Mouse (Mus musculus) lung, embryonic 16.5 days (tissue): Measurements from ENCODE around the gene Cntn5. TPM values are rescaled to one million over a fixed set of nuclear protein-coding genes. Genes with fewer than 3 reads are reported as not detected.

Experiments
- ATAC-seq: fragments of 200-750 bp; cut with Nextera tagmentation; 2 replicates; pipeline ENCODE4 v1.8.0; 2017; ENCODE audit warnings: low read depth, mild to moderate bottlenecking, moderate library complexity
- H3K27ac ChIP-seq: fragments of 300-500 bp; sonication (generic); 2 replicates; pipeline ENCODE4 v1.5.1; 2014; ENCODE audit warnings: mild to moderate bottlenecking, control low read depth, low read length
- H3K27me3 ChIP-seq: fragments of 300-500 bp; sonication (generic); 2 replicates; pipeline ENCODE4 v1.6.1; 2014; ENCODE audit warnings: low read depth, low read length, mixed read lengths; ENCODE audit not compliant: control insufficient read depth, insufficient read depth
- H3K36me3 ChIP-seq: fragments of 300-500 bp; sonication (generic); 2 replicates; pipeline ENCODE4 v1.6.1; 2014; ENCODE audit warnings: low read length; ENCODE audit not compliant: control insufficient read depth, insufficient read depth
- H3K4me1 ChIP-seq: fragments of 300-500 bp; sonication (generic); replicated peaks from 2 replicates; pipeline ENCODE4 v1.6.1; 2014; ENCODE audit warnings: low read length, mixed read lengths; ENCODE audit not compliant: control insufficient read depth, insufficient read depth
- H3K4me2 ChIP-seq: fragments of 300-500 bp; sonication (generic); 2 replicates; pipeline ENCODE4 v1.6.1; 2014; ENCODE audit warnings: low read depth, low read length, control low read depth
- H3K4me3 ChIP-seq: fragments of 300-500 bp; sonication (generic); 2 replicates; pipeline ENCODE4 v1.5.1; 2014; ENCODE audit warnings: mild to moderate bottlenecking, low read length, control low read depth
- H3K9ac ChIP-seq: fragments of 300-500 bp; sonication (generic); 2 replicates; pipeline ENCODE4 v1.6.1; 2014; ENCODE audit warnings: low read length, control low read depth
- H3K9me3 ChIP-seq: fragments of 300-500 bp; sonication (generic); 2 replicates; pipeline ENCODE4 v1.6.1; 2016; ENCODE audit warnings: low read length; ENCODE audit not compliant: control insufficient read depth
- WGBS: fragments of 180-500 bp; shearing (Covaris S2); extraction: QIAGEN DNeasy Blood & Tissue Kit; methylation state at CpG from one replicate; pipeline ENCODE4 v1.1.7; 2014; 5-methylcytosine and 5-hydroxymethylcytosine counted together
- polyA plus RNA-seq: library from polyadenylated mRNA; unstranded; fragments of >200 nt; fragmentation: Nextera tagmentation; extraction: Ambion mirVana; gene quantifications from 2 replicates; pipeline ENCODE4 v1.2.1, GENCODE M21; 2015

The Cntn5 gene
- polyA plus RNA-seq, 1 experiment from 2014 or later: 0.69 TPM

DNA sequence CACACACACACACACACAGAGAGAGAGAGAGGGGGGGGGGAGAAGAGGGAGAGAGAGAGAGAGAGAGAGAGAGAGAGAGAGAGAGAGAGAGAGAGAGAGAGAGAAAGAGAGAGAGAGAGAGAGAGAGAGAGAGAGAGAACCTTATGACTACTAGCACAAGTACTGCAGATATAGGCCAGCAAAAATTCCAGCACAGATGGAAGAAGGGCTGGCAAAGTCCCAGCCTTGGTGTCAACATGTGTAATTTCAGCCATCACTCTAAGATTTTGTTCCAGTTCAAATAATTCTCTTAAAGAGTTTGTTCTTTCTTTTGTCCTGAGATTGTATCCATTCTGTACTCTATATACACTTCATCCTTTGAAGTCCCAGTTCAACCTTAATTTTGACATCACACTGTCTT lies 238.8 kb downstream of the Cntn5 start:
- H3K4me2 ChIP-seq: no peak overlapping the region
- no peaks in the 10 kb centered on the region for H3K36me3 ChIP-seq
- no peak overlapping the region for H3K4me3 ChIP-seq
- no peaks in the 10 kb centered on the region for H3K27me3 ChIP-seq
- H3K9ac ChIP-seq: no peak overlapping the region
- no peak for ATAC-seq
- H3K4me1 ChIP-seq: no peaks in the 10 kb centered on the region
- no peak overlapping the region for H3K27ac ChIP-seq
- H3K9me3 ChIP-seq: no peaks in the 10 kb centered on the region

DNA sequence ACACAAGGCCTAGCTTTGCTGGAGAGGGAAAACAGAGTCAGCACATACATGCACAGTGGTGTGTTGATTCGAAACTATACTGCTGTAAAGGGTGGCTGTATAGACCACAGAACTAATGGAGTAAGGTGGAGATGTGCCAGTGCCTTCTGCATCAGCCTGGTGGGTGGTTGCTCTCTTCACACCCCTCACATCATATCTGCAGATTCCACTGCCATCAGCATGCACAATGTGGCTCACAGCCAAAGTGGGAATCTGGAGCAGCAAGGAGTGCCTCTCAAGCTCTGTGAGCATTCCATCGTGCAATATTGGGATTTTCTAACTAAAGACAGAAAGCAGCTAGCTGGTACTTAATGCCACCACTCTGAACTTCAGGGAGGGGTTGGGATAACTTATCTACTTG lies 241.5 kb downstream of the Cntn5 start:
- Histone ChIP-seq H3K4me2 (no peak overlapping the region), H3K9me3 (no peaks in the 10 kb centered on the region), H3K27ac (no peak overlapping the region), H3K9ac (no peak overlapping the region), H3K27me3 (no peaks in the 10 kb centered on the region), H3K4me3 (no peak overlapping the region), H3K36me3 (no peaks in the 10 kb centered on the region), H3K4me1 (no peaks in the 10 kb centered on the region)
- WGBS: 42% methylated on average over 2 of the region's 2 CpGs
- no peak for ATAC-seq

DNA sequence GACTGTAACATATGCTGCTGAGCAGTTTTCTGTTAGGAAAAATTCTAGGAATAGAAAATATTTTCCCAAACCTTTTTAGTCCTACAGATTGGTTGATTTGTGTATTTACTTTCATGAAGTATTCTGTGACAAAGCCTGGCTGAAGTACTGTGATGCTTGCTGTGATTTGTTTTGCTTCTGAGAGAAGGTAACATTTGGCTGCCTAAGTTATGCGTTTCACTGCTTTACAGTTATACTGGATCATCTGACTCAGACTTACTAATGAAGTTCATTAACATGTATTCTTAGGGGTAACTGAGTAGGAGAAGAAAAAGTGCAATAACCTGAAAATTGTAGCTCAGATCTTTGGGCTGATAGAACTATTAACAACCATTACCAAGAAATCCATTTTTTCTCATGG lies 245.1 kb downstream of the Cntn5 start:
- H3K27ac ChIP-seq: no peak overlapping the region
- no peaks in the 10 kb centered on the region for H3K4me1 ChIP-seq
- H3K4me3 ChIP-seq: no peak overlapping the region
- no peak overlapping the region for H3K4me2 ChIP-seq
- H3K9ac ChIP-seq: no peak overlapping the region
- H3K36me3 ChIP-seq: no peaks in the 10 kb centered on the region
- ATAC-seq: no peak
- no peaks in the 10 kb centered on the region for H3K9me3 ChIP-seq
- no peaks in the 10 kb centered on the region for H3K27me3 ChIP-seq
- whole genome bisulfite sequencing: 72% methylated on average over 1 of the region's 1 CpGs

DNA sequence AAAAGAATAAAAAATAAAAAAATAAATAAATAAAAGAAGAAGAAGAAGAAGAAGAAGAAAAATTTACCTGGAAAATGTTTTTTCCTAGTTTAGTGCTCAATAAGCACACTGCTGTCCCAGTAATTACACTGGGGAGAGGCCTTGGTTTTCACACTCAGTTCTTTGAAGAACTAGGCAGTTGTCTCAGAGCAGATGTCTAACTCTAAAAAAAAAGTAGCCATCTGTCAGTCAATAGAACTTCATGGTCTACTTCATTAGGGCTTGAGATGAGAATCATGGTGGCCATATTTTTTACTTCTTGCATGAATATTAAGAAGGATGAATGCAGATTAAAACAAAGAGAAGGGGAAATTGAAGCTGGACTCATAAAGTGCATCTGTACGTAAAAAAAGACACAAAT lies 246.5 kb downstream of the Cntn5 start:
- no peaks in the 10 kb centered on the region for H3K9me3 ChIP-seq
- H3K4me3 ChIP-seq: no peak overlapping the region
- no peaks in the 10 kb centered on the region for H3K4me1 ChIP-seq
- H3K9ac ChIP-seq: no peak overlapping the region
- H3K27me3 ChIP-seq: no peaks in the 10 kb centered on the region
- H3K36me3 ChIP-seq: no peaks in the 10 kb centered on the region
- H3K27ac ChIP-seq: no peak overlapping the region
- ATAC-seq: no peak
- H3K4me2 ChIP-seq: no peak overlapping the region
- WGBS: 78% methylated on average over 1 of the region's 1 CpGs

DNA sequence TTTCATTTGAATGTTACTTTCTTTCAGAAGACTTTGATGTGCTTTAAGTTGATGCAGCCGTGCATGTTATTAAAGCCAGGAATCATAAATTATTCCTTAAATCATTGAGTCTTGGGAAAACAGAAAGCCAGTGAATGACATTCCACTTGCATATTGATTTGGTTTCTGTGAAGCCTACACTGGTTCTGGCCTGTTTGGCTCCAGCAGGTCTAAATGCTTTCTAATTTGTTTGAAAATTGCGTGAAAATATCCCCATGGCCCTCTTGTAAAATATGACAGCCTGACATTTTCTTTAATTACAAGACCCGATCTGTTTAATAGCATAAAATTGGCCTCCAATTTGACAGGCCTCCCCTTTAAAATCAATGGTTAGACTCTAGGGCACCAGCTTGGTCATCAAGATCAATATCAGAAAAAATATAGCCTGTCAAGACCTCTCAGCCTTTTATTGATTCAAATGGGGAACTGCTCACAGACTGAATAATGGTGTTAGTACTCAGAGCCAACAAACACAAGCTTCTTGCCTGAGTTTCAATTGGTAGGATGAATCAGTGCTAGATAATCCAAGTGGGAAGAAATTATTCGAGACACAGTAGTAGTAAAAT lies 247.3 kb downstream of the Cntn5 start:
- H3K9ac ChIP-seq: no peak overlapping the region
- H3K4me1 ChIP-seq: no peaks in the 10 kb centered on the region
- H3K9me3 ChIP-seq: no peaks in the 10 kb centered on the region
- 69% methylated on average over 4 of the region's 4 CpGs for WGBS
- no peak overlapping the region for H3K4me2 ChIP-seq
- ATAC-seq: no peak
- no peaks in the 10 kb centered on the region for H3K27me3 ChIP-seq
- no peaks in the 10 kb centered on the region for H3K36me3 ChIP-seq
- no peak overlapping the region for H3K4me3 ChIP-seq
- no peak overlapping the region for H3K27ac ChIP-seq

DNA sequence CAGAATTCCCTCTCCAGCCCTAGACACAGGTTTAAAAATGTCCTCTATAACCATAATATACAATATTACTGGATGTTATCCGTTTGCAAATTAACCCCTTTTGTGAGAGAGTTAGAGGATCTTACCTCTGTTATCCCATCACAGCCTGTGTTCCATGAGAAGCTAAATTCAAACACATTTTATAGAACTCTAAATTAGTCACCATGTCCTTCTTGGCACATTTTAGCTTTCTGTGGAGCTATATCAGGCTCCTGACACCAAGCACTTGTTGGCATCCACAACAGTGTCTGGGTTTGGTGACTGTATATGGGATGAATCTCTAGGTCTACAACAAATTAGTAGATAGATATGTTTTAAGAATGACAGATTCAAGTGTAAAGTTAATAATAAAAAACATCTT lies 253.9 kb downstream of the Cntn5 start:
- no peak overlapping the region for H3K4me2 ChIP-seq
- no peaks in the 10 kb centered on the region for H3K36me3 ChIP-seq
- WGBS: 79% methylated on average over 1 of the region's 1 CpGs

DNA sequence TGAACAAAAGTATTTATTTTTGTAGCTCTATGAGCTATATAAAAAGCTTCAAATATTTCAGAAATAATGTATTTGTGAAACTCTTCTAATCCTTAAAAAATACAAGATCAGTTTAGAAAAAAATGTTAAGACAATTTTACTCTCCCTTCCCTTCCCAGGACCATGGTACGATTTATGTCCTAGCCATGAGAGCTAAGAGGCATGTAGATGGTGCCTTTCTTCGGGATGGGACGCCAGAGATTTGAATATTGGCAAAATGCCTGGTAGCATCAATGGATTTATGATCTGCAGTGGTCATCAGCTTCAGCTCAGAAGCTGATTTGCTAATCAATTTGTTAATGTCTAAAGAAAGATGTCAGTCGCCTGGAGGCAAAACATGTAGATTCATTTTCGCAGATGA lies 258.6 kb downstream of the Cntn5 start:
- ATAC-seq: no peak
- Histone ChIP-seq H3K4me2 (no peak overlapping the region), H3K4me3 (no peak overlapping the region), H3K27me3 (no peaks in the 10 kb centered on the region), H3K4me1 (no peaks in the 10 kb centered on the region), H3K9ac (no peak overlapping the region), H3K9me3 (no peaks in the 10 kb centered on the region), H3K27ac (no peak overlapping the region), H3K36me3 (no peaks in the 10 kb centered on the region)
- 68% methylated on average over 5 of the region's 5 CpGs for WGBS

More for the DNA sequence above, 253.9 kb downstream of the Cntn5 start:
- no peaks in the 10 kb centered on the region for H3K27me3 ChIP-seq
- no peaks in the 10 kb centered on the region for H3K9me3 ChIP-seq
- no peak overlapping the region for H3K9ac ChIP-seq
- H3K4me3 ChIP-seq: no peak overlapping the region
- no peaks in the 10 kb centered on the region for H3K4me1 ChIP-seq
- no peak for ATAC-seq
- H3K27ac ChIP-seq: no peak overlapping the region

DNA sequence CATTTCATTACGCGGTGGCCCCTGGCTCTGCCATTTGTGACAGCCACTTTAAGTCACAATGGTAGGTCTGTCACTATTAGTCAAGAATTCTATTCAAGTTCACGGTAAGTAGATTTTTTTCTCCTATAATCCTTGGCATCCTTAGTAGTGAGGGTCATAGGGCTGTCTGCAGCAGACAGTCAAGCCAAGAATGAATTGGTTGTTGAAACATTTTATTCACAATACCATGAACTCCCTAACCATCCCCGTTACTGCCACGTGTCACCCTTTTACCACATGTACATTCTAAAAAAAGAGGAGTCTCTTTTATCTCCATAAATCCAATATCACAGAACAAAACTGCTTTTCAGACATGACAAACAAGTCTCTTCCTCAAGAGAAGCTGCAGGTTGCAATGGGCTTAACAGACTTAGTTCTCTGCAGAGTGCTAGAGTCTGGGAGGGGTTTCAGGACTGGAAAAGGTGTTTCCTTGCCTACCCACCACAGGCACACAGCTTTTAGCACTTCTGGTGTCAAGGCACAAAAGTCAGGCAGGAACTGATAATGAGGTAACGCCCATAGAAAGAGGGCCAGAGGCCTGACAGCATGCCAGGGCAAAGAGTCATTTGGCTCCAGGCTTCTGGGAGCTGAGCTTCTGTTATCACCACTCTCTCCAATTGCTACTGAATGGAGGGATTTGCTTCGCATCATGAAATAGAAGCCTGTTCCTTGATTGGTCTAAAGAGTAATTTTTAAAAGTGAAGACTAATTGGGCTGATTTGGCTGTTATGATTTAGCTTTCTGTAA lies 259.3 kb downstream of the Cntn5 start:
- no peak overlapping the region for H3K27ac ChIP-seq
- H3K36me3 ChIP-seq: no peaks in the 10 kb centered on the region
- no peak for ATAC-seq
- no peak overlapping the region for H3K9ac ChIP-seq
- no peak overlapping the region for H3K4me2 ChIP-seq
- 59% methylated on average over 7 of the region's 7 CpGs for WGBS
- no peak overlapping the region for H3K4me3 ChIP-seq
- H3K27me3 ChIP-seq: no peaks in the 10 kb centered on the region
- H3K9me3 ChIP-seq: no peaks in the 10 kb centered on the region
- no peaks in the 10 kb centered on the region for H3K4me1 ChIP-seq

DNA sequence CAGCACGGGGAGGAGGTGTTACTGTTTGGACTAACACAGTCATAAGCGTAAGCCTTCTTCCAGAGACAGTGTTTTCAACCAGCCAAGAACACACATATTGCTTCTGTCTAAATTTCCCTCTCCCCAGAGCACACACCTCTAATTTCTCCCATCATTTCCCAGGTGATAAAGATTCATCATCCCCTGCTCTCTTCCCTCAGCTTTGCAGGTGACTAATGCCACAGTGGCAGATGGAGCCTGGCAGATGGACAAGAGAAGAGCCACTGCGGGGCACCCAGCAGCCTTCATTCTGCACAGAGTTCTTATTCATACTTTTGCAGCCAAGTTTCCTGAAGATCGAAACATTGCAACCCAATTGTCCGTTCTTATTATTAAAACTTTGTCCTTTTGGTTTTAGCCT lies 286.5 kb downstream of the Cntn5 start:
- WGBS: 56% methylated on average over 5 of the region's 5 CpGs
- no peaks in the 10 kb centered on the region for H3K36me3 ChIP-seq
- H3K27me3 ChIP-seq: no peaks in the 10 kb centered on the region
- no peak for ATAC-seq
- no peak overlapping the region for H3K9ac ChIP-seq
- H3K4me2 ChIP-seq: no peak overlapping the region
- H3K27ac ChIP-seq: no peak overlapping the region
- no peak overlapping the region for H3K4me3 ChIP-seq
- no peaks in the 10 kb centered on the region for H3K4me1 ChIP-seq
- no peaks in the 10 kb centered on the region for H3K9me3 ChIP-seq
